Mouse (Mus musculus) kidney, adult 2 months (tissue): ENCODE data around the gene Spata31d1b.

Source experiments
- CTCF ChIP-seq: fragments of 200-500 bp; conservative IDR thresholded peaks from 2 replicates; pipeline ENCODE4 v1.5.1; 2011; ENCODE audit warnings: low read depth, mild to moderate bottlenecking, control low read depth, low read length, moderate library complexity, mixed read lengths; ENCODE audit not compliant: insufficient read depth, insufficient read length
- POLR2A ChIP-seq: fragments of 200-500 bp; IDR thresholded peaks from one replicate; pipeline ENCODE4 v1.6.1; 2011; ENCODE audit warnings: low read depth, low read length, control low read depth

- TF ChIP-seq CTCF (no peak), POLR2A (no peak)
Measured at GRCm38 (mm10) chr13:59689313-59689712, 22.8 kb upstream of the Spata31d1b start.
